Mouse (Mus musculus) CH12.LX (cell line): ENCODE measurements around the gene Fbxo36. TPM values are rescaled to one million over a fixed set of nuclear protein-coding genes. Genes with fewer than 3 reads are reported as not detected.

ENCODE experiments used
- DNase-seq: peaks from one replicate; pipeline ENCODE4 v3.0.0-alpha.2; 2013; ENCODE audit errors: extremely low read depth
- H3K27ac ChIP-seq: 2 replicates; pipeline ENCODE4 v1.5.1; 2012; ENCODE audit warnings: low read depth, mild to moderate bottlenecking, control low read depth, moderate library complexity; ENCODE audit not compliant: insufficient read depth
- H3K27me3 ChIP-seq: replicated peaks from 2 replicates; pipeline ENCODE3; 2012; ENCODE audit warnings: inconsistent platforms
- H3K36me3 ChIP-seq, 2 experiments: replicated peaks in 1 of 2; 2 replicates each; pipeline versions ENCODE3 to v1.6.1; 2012; ENCODE audit warnings: inconsistent platforms in 1 of 2, low read length in 1 of 2, mild to moderate bottlenecking in 1 of 2, mixed read lengths in 1 of 2, moderate library complexity in 1 of 2; ENCODE audit not compliant: control insufficient read depth in 1 of 2, insufficient read depth in 1 of 2
- H3K4me1 ChIP-seq, 2 experiments: 2 replicates each; pipeline ENCODE4 v1.6.1; 2012; ENCODE audit warnings: inconsistent platforms in 1 of 2, moderate library complexity in 1 of 2; ENCODE audit not compliant: insufficient read depth in 2 of 2, control insufficient read depth in 1 of 2
- H3K4me2 ChIP-seq: 2 replicates; pipeline ENCODE4 v1.6.1; 2012; ENCODE audit warnings: low read depth, mild to moderate bottlenecking, control low read depth; ENCODE audit not compliant: poor library complexity, insufficient read depth, severe bottlenecking
- H3K4me3 ChIP-seq, 3 experiments: fragments of 150-350 bp in 1 of 3; sonication (generic) in 1 of 3; replicated peaks in 1 of 3; 2 replicates each; pipeline versions ENCODE3 to v1.5.1; 2011 to 2012; ENCODE audit warnings: low read depth in 2 of 3, low read length in 2 of 3, mild to moderate bottlenecking in 2 of 3, moderate library complexity in 2 of 3, control low read depth in 1 of 3, improper control_type of control experiment in 1 of 3, inconsistent platforms in 1 of 3, mixed read lengths in 1 of 3; ENCODE audit not compliant: poor library complexity in 1 of 3
- H3K79me2 ChIP-seq: replicated peaks from 2 replicates; pipeline ENCODE4 v1.6.1; 2012; ENCODE audit warnings: mild to moderate bottlenecking, moderate library complexity; ENCODE audit not compliant: control insufficient read depth, poor library complexity, insufficient read depth, severe bottlenecking; ENCODE audit errors: extremely low read depth
- H3K9ac ChIP-seq: 2 replicates; pipeline ENCODE4 v1.6.1; 2012; ENCODE audit warnings: low read depth, mild to moderate bottlenecking, control low read depth, moderate library complexity; ENCODE audit not compliant: insufficient read depth
- H3K9me3 ChIP-seq: replicated peaks from 2 replicates; pipeline ENCODE3; 2012; ENCODE audit warnings: low read length, inconsistent platforms, mixed read lengths
- BHLHE40 ChIP-seq: IDR thresholded peaks from 2 replicates; pipeline ENCODE4 v1.6.1; 2011; ENCODE audit warnings: mild to moderate bottlenecking, low read depth, low read length, improper control_type of control experiment
- CHD1 ChIP-seq: IDR thresholded peaks from 2 replicates; pipeline ENCODE4 v1.6.1; 2012; ENCODE audit warnings: low read depth, low read length, improper control_type of control experiment, inconsistent platforms
- CTCF ChIP-seq, 2 experiments: IDR thresholded peaks in 1 of 2; conservative IDR thresholded peaks in 1 of 2; 2 replicates each; pipeline ENCODE4 v1.5.1; 2011 to 2012; ENCODE audit warnings: low read depth in 2 of 2, low read length in 2 of 2, improper control_type of control experiment in 1 of 2, inconsistent platforms in 1 of 2, mild to moderate bottlenecking in 1 of 2, moderate library complexity in 1 of 2
- EP300 ChIP-seq: IDR thresholded peaks from 2 replicates; pipeline ENCODE4 v1.6.1; 2011; ENCODE audit warnings: low read length, improper control_type of control experiment
- GABPA ChIP-seq: IDR thresholded peaks from 2 replicates; pipeline ENCODE4 v1.6.1; 2012; ENCODE audit warnings: low read depth, low read length, improper control_type of control experiment, inconsistent platforms; ENCODE audit not compliant: insufficient replicate concordance
- JUN ChIP-seq: IDR thresholded peaks from 2 replicates; pipeline ENCODE4 v1.6.1; 2011; ENCODE audit warnings: low read depth, mild to moderate bottlenecking, low read length, improper control_type of control experiment, moderate library complexity; ENCODE audit not compliant: insufficient read depth
- JUND ChIP-seq: conservative IDR thresholded peaks from 2 replicates; pipeline ENCODE4 v1.6.1; 2011; ENCODE audit warnings: low read depth, low read length, improper control_type of control experiment
- KAT2A ChIP-seq: IDR thresholded peaks from 2 replicates; pipeline ENCODE4 v1.6.1; 2012; ENCODE audit warnings: low read length, improper control_type of control experiment, inconsistent platforms; ENCODE audit not compliant: insufficient replicate concordance
- MEF2A ChIP-seq: IDR thresholded peaks from 2 replicates; pipeline ENCODE4 v1.6.1; 2014; ENCODE audit warnings: low read depth, mild to moderate bottlenecking, inconsistent platforms, low read length, improper control_type of control experiment, borderline replicate concordance
- MXI1 ChIP-seq: IDR thresholded peaks from 2 replicates; pipeline ENCODE4 v1.6.1; 2011; ENCODE audit warnings: mild to moderate bottlenecking, low read depth, low read length, improper control_type of control experiment
- MYC ChIP-seq: IDR thresholded peaks from 2 replicates; pipeline ENCODE4 v1.6.1; 2011; ENCODE audit warnings: low read depth, mild to moderate bottlenecking, improper control_type of control experiment, low read length
- NRF1 ChIP-seq: IDR thresholded peaks from 2 replicates; pipeline ENCODE4 v1.6.1; 2014; ENCODE audit warnings: low read depth, mild to moderate bottlenecking, inconsistent platforms, low read length, improper control_type of control experiment, moderate library complexity
- POLR2A ChIP-seq: IDR thresholded peaks from 2 replicates; pipeline ENCODE4 v1.6.1; 2011; ENCODE audit warnings: low read depth, mild to moderate bottlenecking, improper control_type of control experiment, low read length
- RAD21 ChIP-seq: IDR thresholded peaks from 2 replicates; pipeline ENCODE4 v1.6.1; 2011; ENCODE audit warnings: low read depth, mild to moderate bottlenecking, low read length, improper control_type of control experiment, moderate library complexity
- RCOR1 ChIP-seq: conservative IDR thresholded peaks from 2 replicates; pipeline ENCODE4 v1.6.1; 2012; ENCODE audit warnings: low read depth, mild to moderate bottlenecking, inconsistent platforms, low read length, improper control_type of control experiment
- SMC3 ChIP-seq: IDR thresholded peaks from 2 replicates; pipeline ENCODE4 v1.6.1; 2011; ENCODE audit warnings: low read depth, low read length, improper control_type of control experiment
- TCF12 ChIP-seq: IDR thresholded peaks from 2 replicates; pipeline ENCODE4 v1.6.1; 2014; ENCODE audit warnings: low read depth, mild to moderate bottlenecking, inconsistent platforms, low read length, improper control_type of control experiment
- UBTF ChIP-seq: IDR thresholded peaks from 2 replicates; pipeline ENCODE4 v1.6.1; 2012; ENCODE audit warnings: low read depth, mild to moderate bottlenecking, inconsistent platforms, low read length, improper control_type of control experiment, moderate library complexity
- ZKSCAN1 ChIP-seq: IDR thresholded peaks from 2 replicates; pipeline ENCODE4 v1.6.1; 2012; ENCODE audit warnings: low read depth, inconsistent platforms, low read length, improper control_type of control experiment, borderline replicate concordance
- dilution Hi-C: fragments of 300-500 bp; cut with MboI; formaldehyde crosslinking; loops from 2 replicates; pipeline ENCODE4 v1.14.3; 2020; ENCODE audit warnings: low sequenced_read_pairs; ENCODE audit not compliant: extremely low pct_unique_long_range_greater_than_20kb, extremely low pct_ligation_motif_present
- in situ Hi-C: fragments of 300-500 bp; cut with MboI; formaldehyde crosslinking; loops from 3 replicates; pipeline ENCODE4 v1.14.3; 2019; ENCODE audit warnings: low sequenced_read_pairs, low pct_ligation_motif_present, low pct_unique_long_range_greater_than_20kb, mixed read lengths
- polyA plus RNA-seq: library from polyadenylated mRNA; unstranded; fragments of >175 nt; gene quantifications from 2 replicates; pipeline ENCODE4 v1.2.1, GENCODE M21; 2012; ENCODE audit warnings: low read depth; ENCODE audit not compliant: insufficient read length
- total RNA-seq, 2 experiments: library from RNA; depleted of rRNA; stranded (reverse); fragments of 300-350 nt in 1 of 2; fragments of >200 nt in 1 of 2; gene quantifications; 2 replicates each; pipeline ENCODE4 v1.2.3; 2012 to 2014

Fbxo36 gene
- total and polyA plus RNA-seq, 3 experiments = 2.5 to 3.8 (median 3.0) TPM

- H3K9me3 ChIP-seq = no peaks in the 10 kb centered on the region
- H3K27ac ChIP-seq = no peak overlapping the region
- in situ Hi-C loops = no loop called here
- H3K79me2 ChIP-seq = no peaks in the 10 kb centered on the region
- no peaks in the 10 kb centered on the region for H3K36me3 ChIP-seq
- H3K4me1 ChIP-seq = no peaks in the 10 kb centered on the region
- no peak overlapping the region for H3K4me3 ChIP-seq
- TF ChIP-seq CTCF (conservative IDR thresholded peaks at IDR 0.05 in 1 of 2, IDR thresholded peaks at IDR 0.05 in 1 of 2; ENCODE audit: low read depth in 2 of 2, low read length in 2 of 2) (no peak), GABPA (no peak), ZKSCAN1 (no peak), SMC3 (no peak), EP300 (no peak), BHLHE40 (no peak), UBTF (no peak), MEF2A (no peak), RAD21 (no peak), JUND (no peak), CHD1 (no peak)
- TF ChIP-seq, all 38 proteins: peak for 0
- dilution Hi-C loops = no loop called here
- H3K27me3 ChIP-seq = no peaks in the 10 kb centered on the region
- H3K9ac ChIP-seq = no peak overlapping the region
- no peak for DNase-seq
- no peak overlapping the region for H3K4me2 ChIP-seq
These were observed 15.3 kb downstream of the Fbxo36 start for GRCm38 (mm10) chr1:84854966-84855365.

GRCm38 (mm10) chr1:84855756-84856155, 16.1 kb downstream of the Fbxo36 start:
- Histone ChIP-seq H3K9ac (no peak overlapping the region), H3K27ac (no peak overlapping the region), H3K9me3 (no peaks in the 10 kb centered on the region), H3K4me2 (no peak overlapping the region), H3K4me3 (no peak overlapping the region), H3K4me1 (peaks cover 0 to 2% of the 10 kb centered on the region in 2 experiments; a peak in 1 of 4 replicates), H3K27me3 (no peaks in the 10 kb centered on the region), H3K79me2 (no peaks in the 10 kb centered on the region), H3K36me3 (no peaks in the 10 kb centered on the region)
- dilution Hi-C loops (no loop called here), in situ Hi-C loops (no loop called here)
- TF ChIP-seq MYC = no peak
- no peak for TF ChIP-seq MXI1
- no peak for TF ChIP-seq UBTF
- TF ChIP-seq TCF12 = no peak
- TF ChIP-seq POLR2A = no peak
- no peak for TF ChIP-seq JUN
- no peak for TF ChIP-seq NRF1
- TF ChIP-seq KAT2A = no peak
- no peak for TF ChIP-seq RCOR1
- DNase-seq = no peak
